Mouse (Mus musculus) right cerebral cortex, adult 18-20 months (tissue): Measurements from ENCODE around the gene Daxx.
"Not testable (repeated sequence)": the region's sequence is repeated elsewhere in the genome, so short reads cannot be mapped to it uniquely, and the experiment has no call there.

Source experiments
- DNase-seq: peaks from one replicate; pipeline ENCODE4 v3.0.0; 2022; ENCODE audit warnings: mixed read lengths

Gene Daxx

GRCm38 (mm10) chr17:33909077-33909868 lies at the start of gene Daxx:
Daxx (plus strand) TSS chr17:33909414.
- DNase-seq: peak; percentile 99

GRCm38 (mm10) chr17:33865330-33866030 lies 43.7 kb upstream of the Daxx start:
- peak; percentile 92 for DNase-seq

- DNase-seq: not testable (repeated sequence)
Observed at GRCm38 (mm10) chr17:33873537-33873936, 35.7 kb upstream of the Daxx start, which contains the start of gene Gm7029. Gm7029 (plus strand) TSS chr17:33873837.

GRCm38 (mm10) chr17:33874411-33874810 lies 34.8 kb upstream of the Daxx start:
- no peak for DNase-seq

DNA sequence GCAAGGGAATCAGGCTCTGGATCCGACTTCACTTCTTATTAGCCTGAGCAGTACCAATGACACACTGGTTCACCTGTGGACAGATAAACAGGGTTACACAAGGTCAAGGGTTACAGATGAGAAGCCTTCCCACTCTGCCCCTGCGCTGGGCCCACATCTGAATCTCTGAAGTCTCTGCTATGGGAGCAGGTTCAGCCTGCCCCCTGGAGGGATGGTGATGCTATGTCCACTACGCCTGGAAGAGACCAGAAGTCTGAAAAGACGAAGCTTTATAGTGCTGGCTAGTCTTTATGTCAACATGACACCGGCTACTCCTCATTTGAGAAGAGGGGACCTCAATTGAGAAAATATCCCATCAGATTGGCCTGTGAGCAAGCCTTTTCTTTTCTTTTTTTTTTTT lies 33.4 kb upstream of the Daxx start:
- not testable (repeated sequence) for DNase-seq

GRCm38 (mm10) chr17:33884320-33884719 lies 24.9 kb upstream of the Daxx start:
- DNase-seq: not testable (repeated sequence)

DNA sequence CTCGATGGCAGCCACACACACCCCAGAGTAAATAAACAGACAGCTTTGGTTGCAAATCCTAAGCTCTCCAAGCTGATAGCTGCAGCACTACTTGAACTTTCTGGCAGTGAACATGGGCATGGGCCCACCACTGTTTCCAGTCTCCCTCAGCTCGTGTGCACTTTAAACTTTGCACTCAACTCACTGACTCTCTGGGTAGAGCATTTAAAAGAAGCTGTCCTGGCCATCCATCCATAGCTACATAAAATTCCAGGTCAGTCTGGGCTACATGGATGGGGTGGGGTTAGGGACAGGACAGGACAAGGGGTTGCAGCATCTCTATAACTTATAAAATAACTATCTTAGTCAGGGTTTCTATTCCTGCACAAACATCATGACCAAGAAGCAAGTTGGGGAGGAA lies 21.4 kb upstream of the Daxx start:
- not testable (repeated sequence) for DNase-seq

- DNase-seq: not testable (repeated sequence)
Observed at GRCm38 (mm10) chr17:33888230-33888629, 21.0 kb upstream of the Daxx start.

- not testable (repeated sequence) for DNase-seq
Observed at GRCm38 (mm10) chr17:33889941-33890532, 19.2 kb upstream of the Daxx start.

DNA sequence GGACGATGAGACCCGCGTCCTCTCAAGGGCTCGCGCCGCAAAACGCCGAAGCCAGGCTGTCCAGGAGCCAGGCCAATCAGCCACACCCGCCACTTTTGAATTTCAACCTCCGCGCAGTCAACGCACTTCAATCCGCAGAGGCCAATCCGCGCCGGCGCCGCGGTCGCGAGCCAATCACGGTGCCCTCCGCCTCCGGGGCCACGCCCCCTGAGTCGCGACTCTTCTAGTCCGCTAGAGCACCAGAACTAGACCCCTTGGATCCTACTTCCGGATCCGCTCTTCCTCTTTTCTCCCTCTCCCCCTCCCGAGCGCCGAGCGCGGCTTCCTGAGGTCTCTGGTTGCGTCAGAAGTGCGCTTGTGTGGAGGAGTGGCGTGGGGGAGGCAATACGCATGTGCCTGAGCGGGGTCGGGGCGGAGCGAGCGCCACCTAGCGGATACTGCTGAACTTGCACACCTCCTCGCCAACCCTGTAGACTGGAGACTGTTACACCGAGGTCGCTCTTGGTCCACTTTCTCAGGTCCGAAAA lies 18.6 kb upstream of the Daxx start, which contains the start of gene Kifc1:
Kifc1 (minus strand) TSS at position 129 of the 527 bp plus-strand sequence.
- DNase-seq: peak; percentile 100

DNA sequence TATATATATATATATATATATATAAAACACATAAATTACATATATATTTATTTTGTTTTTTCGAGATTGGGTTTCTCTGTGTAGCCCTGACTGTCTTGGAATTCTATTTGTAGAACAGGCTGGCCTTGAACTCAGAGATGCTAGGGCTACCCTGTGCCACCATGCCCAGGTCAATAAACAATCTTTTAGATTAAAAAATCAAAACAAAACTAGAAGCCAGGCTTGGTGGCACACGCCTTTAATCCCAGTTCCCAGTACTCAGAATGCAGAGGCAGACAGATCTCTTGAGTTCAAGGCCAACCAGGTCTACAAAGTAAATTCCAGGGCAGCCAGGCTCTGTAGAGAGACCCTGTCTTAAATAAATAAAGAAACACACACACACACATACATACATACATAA lies 17.9 kb upstream of the Daxx start:
- no peak for DNase-seq

DNA sequence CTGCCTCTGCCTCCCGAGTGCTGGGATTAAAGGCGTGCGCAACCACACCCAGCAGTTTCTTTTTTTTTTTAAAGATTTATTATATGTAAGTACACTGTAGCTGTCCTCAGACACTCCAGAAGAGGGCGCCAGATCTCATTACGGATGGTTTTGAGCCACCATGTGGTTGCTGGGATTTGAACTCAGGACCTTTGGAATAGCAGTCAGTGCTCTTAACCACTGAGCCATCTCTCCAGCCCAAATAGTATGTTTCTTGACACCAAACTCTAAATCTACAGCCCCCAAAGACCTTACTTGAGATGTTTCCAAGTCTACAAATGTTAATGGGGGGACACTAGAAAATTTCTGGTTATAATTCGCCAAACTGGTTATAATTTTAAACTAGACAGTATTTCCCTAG lies 17.3 kb upstream of the Daxx start:
- not testable (repeated sequence) for DNase-seq

DNA sequence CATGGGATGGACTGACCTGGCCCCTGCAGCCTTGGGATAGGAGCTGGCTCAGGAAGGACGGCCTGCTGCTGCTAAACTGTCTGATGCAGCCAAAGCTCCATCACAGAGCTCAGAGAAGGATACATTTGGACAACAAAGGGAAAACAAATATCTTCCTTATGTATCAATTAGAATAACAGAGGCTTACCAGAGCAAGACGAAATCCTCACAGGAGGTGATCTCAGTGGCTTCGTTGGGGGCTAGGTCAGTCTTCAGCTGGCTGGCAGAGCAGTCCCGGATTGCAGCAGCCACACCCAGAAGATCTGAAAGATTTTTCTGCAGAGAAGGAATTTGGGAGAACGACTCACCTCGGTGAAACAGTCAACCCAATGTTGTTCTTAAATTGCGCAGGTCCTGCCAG lies 16.8 kb upstream of the Daxx start:
- DNase-seq: no peak

GRCm38 (mm10) chr17:33893011-33893410 lies 16.2 kb upstream of the Daxx start:
- not testable (repeated sequence) for DNase-seq

GRCm38 (mm10) chr17:33897114-33897794 lies 12.0 kb upstream of the Daxx start:
- DNase-seq: no peak

DNA sequence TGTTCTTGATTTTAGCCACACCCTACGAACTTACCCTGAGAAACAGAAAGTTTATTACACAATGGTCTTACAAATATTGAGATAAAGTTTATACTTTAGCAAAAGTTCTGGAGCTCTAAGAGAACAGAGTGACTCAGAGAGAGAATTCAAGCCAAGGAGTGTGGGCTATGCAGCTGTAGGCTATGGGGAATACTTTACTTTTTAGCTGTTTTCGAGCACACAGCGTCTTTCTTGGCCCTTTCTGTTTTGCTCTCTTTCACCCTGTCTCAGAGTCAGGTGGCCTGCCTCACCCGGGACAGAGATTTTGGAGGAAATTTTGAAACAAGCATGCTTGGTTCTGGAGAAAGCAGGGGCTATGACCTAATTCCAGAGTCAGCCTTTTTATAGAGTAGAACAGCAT lies 11.0 kb upstream of the Daxx start:
- DNase-seq: not testable (repeated sequence)

DNA sequence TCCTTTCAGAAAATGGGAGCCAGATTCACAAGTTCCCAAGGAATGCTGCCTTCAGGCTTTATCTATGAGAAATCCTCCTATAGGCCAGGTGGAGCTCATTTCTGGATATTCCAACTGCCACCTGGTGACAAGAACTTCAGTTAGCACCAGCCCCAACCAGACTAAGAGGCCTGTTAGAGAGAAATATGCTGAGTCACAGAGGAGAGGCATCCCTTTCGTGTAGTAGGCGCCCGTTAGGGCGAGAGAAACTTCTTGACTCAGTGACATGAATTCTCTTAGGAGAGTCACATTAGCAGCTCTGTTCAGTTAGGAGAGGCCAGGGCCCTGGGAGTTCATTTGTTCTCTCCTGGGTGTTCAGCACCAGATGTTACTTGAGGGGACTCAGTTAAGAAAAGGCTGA lies 9.6 kb upstream of the Daxx start:
- DNase-seq: no peak

GRCm38 (mm10) chr17:33900281-33900988 lies 8.8 kb upstream of the Daxx start:
- no peak for DNase-seq

DNA sequence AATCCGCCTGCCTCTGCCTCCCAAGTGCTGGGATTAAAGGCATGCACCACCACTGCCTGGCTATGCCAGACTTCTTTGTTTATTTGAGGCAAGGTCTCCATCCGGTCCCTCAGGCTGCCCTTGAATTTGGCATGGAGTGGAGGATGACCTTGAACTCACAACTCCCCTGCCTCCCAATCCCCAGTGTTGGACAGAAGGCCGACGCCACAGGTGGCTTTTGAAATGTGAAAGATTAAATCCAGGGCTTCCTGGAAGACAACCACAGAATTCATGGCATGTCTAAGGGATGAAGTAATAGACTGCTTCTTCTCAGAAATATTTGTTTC lies 8.3 kb upstream of the Daxx start:
- DNase-seq: no peak

DNA sequence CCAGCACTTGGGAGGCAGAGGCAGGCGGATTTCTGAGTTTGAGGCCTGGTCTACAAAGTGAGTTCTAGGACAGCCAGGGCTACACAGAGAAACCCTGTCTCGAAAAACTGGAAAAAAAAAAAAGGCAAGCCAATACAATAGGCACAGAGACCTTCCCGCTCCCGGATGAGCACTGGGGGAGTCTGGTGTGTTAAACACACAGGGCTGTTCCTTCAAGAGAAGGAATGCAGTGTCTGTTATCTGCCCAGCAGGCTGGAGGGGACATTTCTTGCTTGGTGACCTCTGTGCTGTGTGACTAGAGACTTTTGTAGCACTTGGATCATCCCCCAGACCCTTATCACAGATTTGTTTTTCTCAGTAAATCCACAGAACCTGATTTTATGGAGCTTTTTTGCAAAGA lies 7.6 kb upstream of the Daxx start:
- no peak for DNase-seq

GRCm38 (mm10) chr17:33902079-33902478 lies 7.1 kb upstream of the Daxx start:
- no peak for DNase-seq

GRCm38 (mm10) chr17:33902491-33902890 lies 6.7 kb upstream of the Daxx start:
- DNase-seq: no peak
